Mouse (Mus musculus) CH12.LX (cell line): ENCODE data around the gene Npas2. TPM values are rescaled to one million over a fixed set of nuclear protein-coding genes. Genes with fewer than 3 reads are reported as not detected.

Experiments
- DNase-seq: peaks from one replicate; pipeline ENCODE4 v3.0.0-alpha.2; 2013; ENCODE audit errors: extremely low read depth
- H3K27ac ChIP-seq: 2 replicates; pipeline ENCODE4 v1.5.1; 2012; ENCODE audit warnings: low read depth, mild to moderate bottlenecking, control low read depth, moderate library complexity; ENCODE audit not compliant: insufficient read depth
- H3K27me3 ChIP-seq: replicated peaks from 2 replicates; pipeline ENCODE3; 2012; ENCODE audit warnings: inconsistent platforms
- H3K36me3 ChIP-seq, 2 experiments: replicated peaks in 1 of 2; 2 replicates each; pipeline versions ENCODE3 to v1.6.1; 2012; ENCODE audit warnings: inconsistent platforms in 1 of 2, low read length in 1 of 2, mild to moderate bottlenecking in 1 of 2, mixed read lengths in 1 of 2, moderate library complexity in 1 of 2; ENCODE audit not compliant: control insufficient read depth in 1 of 2, insufficient read depth in 1 of 2
- H3K4me1 ChIP-seq, 2 experiments: 2 replicates each; pipeline ENCODE4 v1.6.1; 2012; ENCODE audit warnings: inconsistent platforms in 1 of 2, moderate library complexity in 1 of 2; ENCODE audit not compliant: insufficient read depth in 2 of 2, control insufficient read depth in 1 of 2
- H3K4me2 ChIP-seq: 2 replicates; pipeline ENCODE4 v1.6.1; 2012; ENCODE audit warnings: low read depth, mild to moderate bottlenecking, control low read depth; ENCODE audit not compliant: poor library complexity, insufficient read depth, severe bottlenecking
- H3K4me3 ChIP-seq, 3 experiments: fragments of 150-350 bp in 1 of 3; sonication (generic) in 1 of 3; replicated peaks in 1 of 3; 2 replicates each; pipeline versions ENCODE3 to v1.5.1; 2011 to 2012; ENCODE audit warnings: low read depth in 2 of 3, low read length in 2 of 3, mild to moderate bottlenecking in 2 of 3, moderate library complexity in 2 of 3, control low read depth in 1 of 3, improper control_type of control experiment in 1 of 3, inconsistent platforms in 1 of 3, mixed read lengths in 1 of 3; ENCODE audit not compliant: poor library complexity in 1 of 3
- H3K79me2 ChIP-seq: replicated peaks from 2 replicates; pipeline ENCODE4 v1.6.1; 2012; ENCODE audit warnings: mild to moderate bottlenecking, moderate library complexity; ENCODE audit not compliant: control insufficient read depth, poor library complexity, insufficient read depth, severe bottlenecking; ENCODE audit errors: extremely low read depth
- H3K9ac ChIP-seq: 2 replicates; pipeline ENCODE4 v1.6.1; 2012; ENCODE audit warnings: low read depth, mild to moderate bottlenecking, control low read depth, moderate library complexity; ENCODE audit not compliant: insufficient read depth
- H3K9me3 ChIP-seq: replicated peaks from 2 replicates; pipeline ENCODE3; 2012; ENCODE audit warnings: low read length, inconsistent platforms, mixed read lengths
- BHLHE40 ChIP-seq: IDR thresholded peaks from 2 replicates; pipeline ENCODE4 v1.6.1; 2011; ENCODE audit warnings: mild to moderate bottlenecking, low read depth, low read length, improper control_type of control experiment
- CHD1 ChIP-seq: IDR thresholded peaks from 2 replicates; pipeline ENCODE4 v1.6.1; 2012; ENCODE audit warnings: low read depth, low read length, improper control_type of control experiment, inconsistent platforms
- CHD2 ChIP-seq: IDR thresholded peaks from 2 replicates; pipeline ENCODE4 v1.6.1; 2011; ENCODE audit warnings: low read length, improper control_type of control experiment
- CTCF ChIP-seq, 2 experiments: IDR thresholded peaks in 1 of 2; conservative IDR thresholded peaks in 1 of 2; 2 replicates each; pipeline ENCODE4 v1.5.1; 2011 to 2012; ENCODE audit warnings: low read depth in 2 of 2, low read length in 2 of 2, improper control_type of control experiment in 1 of 2, inconsistent platforms in 1 of 2, mild to moderate bottlenecking in 1 of 2, moderate library complexity in 1 of 2
- E2F4 ChIP-seq: IDR thresholded peaks from 2 replicates; pipeline ENCODE4 v1.6.1; 2011; ENCODE audit warnings: low read depth, low read length, improper control_type of control experiment; ENCODE audit not compliant: insufficient replicate concordance
- ELF1 ChIP-seq: IDR thresholded peaks from 2 replicates; pipeline ENCODE4 v1.6.1; 2014; ENCODE audit warnings: low read depth, mild to moderate bottlenecking, inconsistent platforms, low read length, improper control_type of control experiment
- EP300 ChIP-seq: IDR thresholded peaks from 2 replicates; pipeline ENCODE4 v1.6.1; 2011; ENCODE audit warnings: low read length, improper control_type of control experiment
- ETS1 ChIP-seq: conservative IDR thresholded peaks from 2 replicates; pipeline ENCODE4 v1.6.1; 2012; ENCODE audit warnings: low read depth, mild to moderate bottlenecking, inconsistent platforms, low read length, improper control_type of control experiment, moderate library complexity
- GABPA ChIP-seq: IDR thresholded peaks from 2 replicates; pipeline ENCODE4 v1.6.1; 2012; ENCODE audit warnings: low read depth, low read length, improper control_type of control experiment, inconsistent platforms; ENCODE audit not compliant: insufficient replicate concordance
- HCFC1 ChIP-seq: IDR thresholded peaks from 2 replicates; pipeline ENCODE4 v1.6.1; 2012; ENCODE audit warnings: low read depth, mild to moderate bottlenecking, inconsistent platforms, low read length, improper control_type of control experiment
- IRF4 ChIP-seq: IDR thresholded peaks from 2 replicates; pipeline ENCODE4 v1.6.1; 2014; ENCODE audit warnings: low read depth, mild to moderate bottlenecking, inconsistent platforms, low read length, improper control_type of control experiment
- JUN ChIP-seq: IDR thresholded peaks from 2 replicates; pipeline ENCODE4 v1.6.1; 2011; ENCODE audit warnings: low read depth, mild to moderate bottlenecking, low read length, improper control_type of control experiment, moderate library complexity; ENCODE audit not compliant: insufficient read depth
- JUND ChIP-seq: conservative IDR thresholded peaks from 2 replicates; pipeline ENCODE4 v1.6.1; 2011; ENCODE audit warnings: low read depth, low read length, improper control_type of control experiment
- KAT2A ChIP-seq: IDR thresholded peaks from 2 replicates; pipeline ENCODE4 v1.6.1; 2012; ENCODE audit warnings: low read length, improper control_type of control experiment, inconsistent platforms; ENCODE audit not compliant: insufficient replicate concordance
- MAFK ChIP-seq: IDR thresholded peaks from 2 replicates; pipeline ENCODE4 v1.6.1; 2011; ENCODE audit warnings: low read length, improper control_type of control experiment; ENCODE audit not compliant: insufficient replicate concordance
- MAX ChIP-seq: IDR thresholded peaks from 2 replicates; pipeline ENCODE4 v1.6.1; 2011; ENCODE audit warnings: low read length, improper control_type of control experiment
- MAZ ChIP-seq: IDR thresholded peaks from 2 replicates; pipeline ENCODE4 v1.6.1; 2012; ENCODE audit warnings: low read depth, mild to moderate bottlenecking, inconsistent platforms, low read length, improper control_type of control experiment, moderate library complexity
- MEF2A ChIP-seq: IDR thresholded peaks from 2 replicates; pipeline ENCODE4 v1.6.1; 2014; ENCODE audit warnings: low read depth, mild to moderate bottlenecking, inconsistent platforms, low read length, improper control_type of control experiment, borderline replicate concordance
- MXI1 ChIP-seq: IDR thresholded peaks from 2 replicates; pipeline ENCODE4 v1.6.1; 2011; ENCODE audit warnings: mild to moderate bottlenecking, low read depth, low read length, improper control_type of control experiment
- MYC ChIP-seq: IDR thresholded peaks from 2 replicates; pipeline ENCODE4 v1.6.1; 2011; ENCODE audit warnings: low read depth, mild to moderate bottlenecking, improper control_type of control experiment, low read length
- NELFE ChIP-seq: IDR thresholded peaks from 2 replicates; pipeline ENCODE4 v1.6.1; 2011; ENCODE audit warnings: low read depth, low read length, improper control_type of control experiment
- NRF1 ChIP-seq: IDR thresholded peaks from 2 replicates; pipeline ENCODE4 v1.6.1; 2014; ENCODE audit warnings: low read depth, mild to moderate bottlenecking, inconsistent platforms, low read length, improper control_type of control experiment, moderate library complexity
- PAX5 ChIP-seq: IDR thresholded peaks from 2 replicates; pipeline ENCODE4 v1.6.1; 2012; ENCODE audit warnings: low read length, inconsistent platforms, mixed read lengths
- POLR2A ChIP-seq: IDR thresholded peaks from 2 replicates; pipeline ENCODE4 v1.6.1; 2011; ENCODE audit warnings: low read depth, mild to moderate bottlenecking, improper control_type of control experiment, low read length
- POLR2AphosphoS2 ChIP-seq: IDR thresholded peaks from 2 replicates; pipeline ENCODE4 v1.6.1; 2011; ENCODE audit warnings: low read depth, low read length, improper control_type of control experiment
- RAD21 ChIP-seq: IDR thresholded peaks from 2 replicates; pipeline ENCODE4 v1.6.1; 2011; ENCODE audit warnings: low read depth, mild to moderate bottlenecking, low read length, improper control_type of control experiment, moderate library complexity
- RCOR1 ChIP-seq: conservative IDR thresholded peaks from 2 replicates; pipeline ENCODE4 v1.6.1; 2012; ENCODE audit warnings: low read depth, mild to moderate bottlenecking, inconsistent platforms, low read length, improper control_type of control experiment
- SIN3A ChIP-seq: IDR thresholded peaks from 2 replicates; pipeline ENCODE4 v1.6.1; 2012; ENCODE audit warnings: low read length, improper control_type of control experiment, inconsistent platforms
- SMC3 ChIP-seq: IDR thresholded peaks from 2 replicates; pipeline ENCODE4 v1.6.1; 2011; ENCODE audit warnings: low read depth, low read length, improper control_type of control experiment
- TBP ChIP-seq: conservative IDR thresholded peaks from 2 replicates; pipeline ENCODE4 v1.6.1; 2011; ENCODE audit warnings: low read depth, low read length, improper control_type of control experiment
- TCF12 ChIP-seq: IDR thresholded peaks from 2 replicates; pipeline ENCODE4 v1.6.1; 2014; ENCODE audit warnings: low read depth, mild to moderate bottlenecking, inconsistent platforms, low read length, improper control_type of control experiment
- UBTF ChIP-seq: IDR thresholded peaks from 2 replicates; pipeline ENCODE4 v1.6.1; 2012; ENCODE audit warnings: low read depth, mild to moderate bottlenecking, inconsistent platforms, low read length, improper control_type of control experiment, moderate library complexity
- USF1 ChIP-seq: IDR thresholded peaks from 2 replicates; pipeline ENCODE4 v1.6.1; 2014; ENCODE audit warnings: low read depth, mild to moderate bottlenecking, inconsistent platforms, low read length, improper control_type of control experiment
- USF2 ChIP-seq: conservative IDR thresholded peaks from 2 replicates; pipeline ENCODE4 v1.6.1; 2011; ENCODE audit warnings: low read depth, low read length, improper control_type of control experiment
- ZC3H11A ChIP-seq: IDR thresholded peaks from 2 replicates; pipeline ENCODE4 v1.6.1; 2012; ENCODE audit warnings: low read depth, mild to moderate bottlenecking, inconsistent platforms, low read length, improper control_type of control experiment
- ZKSCAN1 ChIP-seq: IDR thresholded peaks from 2 replicates; pipeline ENCODE4 v1.6.1; 2012; ENCODE audit warnings: low read depth, inconsistent platforms, low read length, improper control_type of control experiment, borderline replicate concordance
- ZMIZ1 ChIP-seq: IDR thresholded peaks from 2 replicates; pipeline ENCODE4 v1.6.1; 2012; ENCODE audit warnings: low read depth, mild to moderate bottlenecking, inconsistent platforms, low read length, improper control_type of control experiment
- ZNF384 ChIP-seq: IDR thresholded peaks from 2 replicates; pipeline ENCODE4 v1.6.1; 2012; ENCODE audit warnings: low read depth, low read length, improper control_type of control experiment, inconsistent platforms
- dilution Hi-C: fragments of 300-500 bp; cut with MboI; formaldehyde crosslinking; loops from 2 replicates; pipeline ENCODE4 v1.14.3; 2020; ENCODE audit warnings: low sequenced_read_pairs; ENCODE audit not compliant: extremely low pct_unique_long_range_greater_than_20kb, extremely low pct_ligation_motif_present
- in situ Hi-C: fragments of 300-500 bp; cut with MboI; formaldehyde crosslinking; loops from 3 replicates; pipeline ENCODE4 v1.14.3; 2019; ENCODE audit warnings: low sequenced_read_pairs, low pct_ligation_motif_present, low pct_unique_long_range_greater_than_20kb, mixed read lengths
- polyA plus RNA-seq: library from polyadenylated mRNA; unstranded; fragments of >175 nt; gene quantifications from 2 replicates; pipeline ENCODE4 v1.2.1, GENCODE M21; 2012; ENCODE audit warnings: low read depth; ENCODE audit not compliant: insufficient read length
- total RNA-seq, 2 experiments: library from RNA; depleted of rRNA; stranded (reverse); fragments of 300-350 nt in 1 of 2; fragments of >200 nt in 1 of 2; gene quantifications; 2 replicates each; pipeline ENCODE4 v1.2.3; 2012 to 2014

Npas2 gene
- total and polyA plus RNA-seq, 3 experiments, result 0.13 TPM; not detected in 2

DNA sequence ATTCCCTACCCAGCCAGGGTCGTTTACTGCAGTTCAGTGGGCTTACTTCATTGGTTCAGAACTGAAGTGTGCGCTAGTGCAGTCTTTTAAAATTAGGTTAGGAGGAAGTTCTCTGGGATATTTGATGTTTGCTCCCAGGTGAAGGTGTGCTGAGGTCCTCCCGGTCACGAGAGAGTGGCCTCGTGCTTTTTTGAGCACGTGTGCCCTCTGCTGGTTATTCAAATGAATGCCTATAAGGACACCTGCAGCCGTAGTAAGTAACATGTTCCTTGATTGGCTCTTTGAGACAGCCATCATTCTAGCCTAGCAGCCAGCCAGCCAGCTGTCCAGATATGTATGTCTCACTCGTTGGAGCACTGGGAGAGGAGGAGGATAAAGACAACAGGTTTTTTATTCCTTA, 147.1 kb downstream of the Npas2 start:
- Histone ChIP-seq H3K36me3 (no peaks in the 10 kb centered on the region), H3K4me2 (no peak overlapping the region), H3K79me2 (no peaks in the 10 kb centered on the region; the same call in 1 of the 2 replicates), H3K27ac (no peak overlapping the region), H3K27me3 (no peaks in the 10 kb centered on the region), H3K9me3 (no peaks in the 10 kb centered on the region), H3K4me1 (peaks cover 0 to 10% of the 10 kb centered on the region in 2 experiments; a peak in 2 of 4 replicates), H3K4me3 (no peak overlapping the region), H3K9ac (no peak overlapping the region)
- TF ChIP-seq BHLHE40 (peak; percentile 87), UBTF (no peak), HCFC1 (no peak), NRF1 (no peak), TBP (no peak), RCOR1 (no peak), MEF2A (no peak), NELFE (no peak), MAX (peak; percentile 84), EP300 (no peak), ZMIZ1 (no peak), ZNF384 (no peak), ZKSCAN1 (no peak), SIN3A (no peak), PAX5 (no peak), E2F4 (no peak), ETS1 (no peak), ZC3H11A (peak; percentile 32; the same call in 1 of the 2 replicates), ELF1 (no peak), POLR2A (no peak), SMC3 (peak; percentile 85), MAFK (no peak), MYC (peak; percentile 68; the same call in 1 of the 2 replicates), POLR2AphosphoS2 (no peak), CHD2 (no peak), USF2 (no peak), MAZ (no peak), MXI1 (no peak), CHD1 (no peak), GABPA (no peak), TCF12 (no peak), KAT2A (no peak), JUND (no peak), USF1 (no peak), JUN (no peak), CTCF (conservative IDR thresholded peaks at IDR 0.05 in 1 of 2, IDR thresholded peaks at IDR 0.05 in 1 of 2; ENCODE audit: low read depth in 2 of 2, low read length in 2 of 2) (peak in 1 of 2 experiments; percentile 80; a peak in 2 of 4 replicates), IRF4 (no peak), RAD21 (peak; percentile 80)
- peak; percentile 64 for DNase-seq
- in situ Hi-C loops, result loop anchor here (10.0 kb wide), 1 partner anchor 336 kb away; no protein-coding TSS in a partner anchor
- dilution Hi-C loops, result no loop called here
